In genomic region chr9:92718337-92718736, GRCm38 (mm10) we compare ENCODE assay signal across 15 mouse cellular contexts.
DNase-seq lines count a peak whose midpoint lies in the region; ATAC-seq and TF ChIP-seq lines count a peak whose summit lies in the region.
"Had no signal": no experiment of that assay in that cellular context is flagged by ENCODE, and none has a peak within 500 bp of the region (broad histone marks: within the 10 kb centered on the region; RNA-seq: fewer than 3 reads in every experiment).

No protein-coding gene starts in this region.

- H3K4me2 ChIP-seq in hindbrain, embryonic 14.5 days (replicated peaks), result no peak overlapping the region
- no peak overlapping the region for H3K4me2 ChIP-seq in limb, embryonic 13.5 days (replicated peaks)
- H3K4me2 ChIP-seq: midbrain, embryonic 13.5 days had no signal

- H3K4me3 ChIP-seq in hindbrain, embryonic 10.5 days, result no peak overlapping the region
- no peak overlapping the region for H3K4me3 ChIP-seq in hindbrain, embryonic 14.5 days (replicated peaks; ENCODE audit: low read length)
- H3K4me3 ChIP-seq in testis, adult 2 months (ENCODE audit: control insufficient read depth, low read depth, low read length), result no peak overlapping the region
- H3K4me3 ChIP-seq in limb, embryonic 13.5 days, result no peak overlapping the region
- H3K4me3 ChIP-seq in cerebellum, adult 2 months (replicated peaks; ENCODE audit: insufficient read depth, low read depth, low read length), result no peak overlapping the region
- H3K4me3 ChIP-seq: midbrain, embryonic 13.5 days had no signal

- no peak overlapping the region for H3K9ac ChIP-seq in hindbrain, embryonic 14.5 days
- H3K9ac ChIP-seq in limb, embryonic 13.5 days, result no peak overlapping the region
- H3K9ac ChIP-seq: midbrain, embryonic 13.5 days had no signal

- no peak for DNase-seq in hindbrain, embryonic 10.5 days (ENCODE audit: low spot score)
- no peak for DNase-seq in hindbrain, embryonic 14.5 days (ENCODE audit: low spot score)
- no peak for DNase-seq in testis, postnatal 10 days (ENCODE audit: low spot score)
- no peak for DNase-seq in cerebellum, adult 2 months
- DNase-seq: cerebellum, postnatal 14 days; heart, adult 18-20 months; kidney, adult 8-10 months; kidney, postnatal 4 days; thymus, postnatal 4 days had no signal

- peaks cover 27% of the 10 kb centered on the region for H3K4me1 ChIP-seq in hindbrain, embryonic 10.5 days (replicated peaks)
- H3K4me1 ChIP-seq in hindbrain, embryonic 14.5 days (replicated peaks; ENCODE audit: control insufficient read depth, insufficient read depth, low read length), result 0 out of 2 replicates have a peak, but pooled peaks cover 8% of the 10 kb centered on the region
- no peaks in the 10 kb centered on the region for H3K4me1 ChIP-seq in testis, adult 2 months (ENCODE audit: control insufficient read depth, insufficient read depth, low read length)
- H3K4me1 ChIP-seq in limb, embryonic 13.5 days, result peaks cover 19% of the 10 kb centered on the region; the same call in 1 of the 2 replicates
- H3K4me1 ChIP-seq in cerebellum, adult 2 months (ENCODE audit: control insufficient read depth, insufficient read depth, low read length), result no peaks in the 10 kb centered on the region

- no peak for TF ChIP-seq CTCF in testis, adult 2 months (IDR thresholded peaks at IDR 0.05; ENCODE audit: control insufficient read depth, insufficient read depth, insufficient replicate concordance, low read depth, low read length)
- TF ChIP-seq CTCF in cerebellum, adult 2 months (IDR thresholded peaks at IDR 0.05; ENCODE audit: borderline replicate concordance, insufficient read depth, low read depth, low read length), result no peak

- no peaks in the 10 kb centered on the region for H3K27me3 ChIP-seq in hindbrain, embryonic 10.5 days (ENCODE audit: insufficient read depth, poor library complexity, severe bottlenecking)
- H3K27me3 ChIP-seq in hindbrain, embryonic 14.5 days (ENCODE audit: control insufficient read depth, insufficient read depth, low read length), result no peaks in the 10 kb centered on the region
- H3K27me3 ChIP-seq in testis, adult 2 months (ENCODE audit: control insufficient read depth, insufficient read depth, low read length), result no peaks in the 10 kb centered on the region
- no peaks in the 10 kb centered on the region for H3K27me3 ChIP-seq in limb, embryonic 13.5 days
- H3K27me3 ChIP-seq in cerebellum, adult 2 months (ENCODE audit: control insufficient read depth, insufficient read depth, low read length), result no peaks in the 10 kb centered on the region
- H3K27me3 ChIP-seq: midbrain, embryonic 13.5 days had no signal

- no peaks in the 10 kb centered on the region for H3K36me3 ChIP-seq in hindbrain, embryonic 10.5 days
- H3K36me3 ChIP-seq in hindbrain, embryonic 14.5 days (replicated peaks; ENCODE audit: control insufficient read depth, insufficient read depth), result no peaks in the 10 kb centered on the region
- no peaks in the 10 kb centered on the region for H3K36me3 ChIP-seq in testis, adult 2 months (ENCODE audit: control insufficient read depth, insufficient read depth, low read length)
- no peaks in the 10 kb centered on the region for H3K36me3 ChIP-seq in limb, embryonic 13.5 days
- H3K36me3 ChIP-seq: midbrain, embryonic 13.5 days had no signal

- no peaks in the 10 kb centered on the region for H3K9me3 ChIP-seq in hindbrain, embryonic 10.5 days
- no peaks in the 10 kb centered on the region for H3K9me3 ChIP-seq in hindbrain, embryonic 14.5 days (ENCODE audit: control insufficient read depth, low read length)
- H3K9me3 ChIP-seq in limb, embryonic 13.5 days, result no peaks in the 10 kb centered on the region
- H3K9me3 ChIP-seq: midbrain, embryonic 13.5 days had no signal

- ATAC-seq in hindbrain, embryonic 14.5 days (ENCODE audit: low FRiP score), result no peak
- ATAC-seq in limb, embryonic 13.5 days (ENCODE audit: low FRiP score, low read depth), result peak; percentile 86
- ATAC-seq in megakaryocyte-erythroid progenitor cell, adult 5-6 weeks (replicated peaks; ENCODE audit: low FRiP score, low TSS enrichment, poor library complexity, severe bottlenecking), result no peak
- ATAC-seq: midbrain, embryonic 13.5 days had no signal

- peak overlapping the region; percentile 56 for H3K27ac ChIP-seq in hindbrain, embryonic 10.5 days
- H3K27ac ChIP-seq in hindbrain, embryonic 14.5 days, result no peak overlapping the region
- H3K27ac ChIP-seq in testis, adult 2 months (ENCODE audit: control insufficient read depth, insufficient read depth, low read depth, low read length), result peak overlapping the region; percentile 42; the same call in 1 of the 2 replicates
- H3K27ac ChIP-seq in limb, embryonic 13.5 days, result peak overlapping the region; percentile 58; the same call in 1 of the 2 replicates
- no peak overlapping the region for H3K27ac ChIP-seq in cerebellum, adult 2 months (ENCODE audit: insufficient read depth, low read length)
- H3K27ac ChIP-seq: macrophage; stomach, postnatal 0 days had no signal

- TF ChIP-seq POLR2A in testis, adult 2 months (IDR thresholded peaks at IDR 0.05; ENCODE audit: control insufficient read depth, low read depth, low read length), result no peak
- TF ChIP-seq POLR2A in cerebellum, adult 2 months (IDR thresholded peaks at IDR 0.05; ENCODE audit: borderline replicate concordance, insufficient read depth, low read length), result no peak

Comparison
In these comparisons a context has a peak if more than half of its experiments do, and no peak if none do; other contexts are left out.
1. H3K27ac ChIP-seq: peak in hindbrain, embryonic 10.5 days (single experiment), testis, adult 2 months (single experiment) and limb, embryonic 13.5 days (single experiment); none in hindbrain, embryonic 14.5 days (single experiment) and cerebellum, adult 2 months (single experiment).